Mouse (Mus musculus) intestine, postnatal 0 days (tissue): ENCODE measurements around the gene Tmem132c. TPM values are rescaled to one million over a fixed set of nuclear protein-coding genes. Genes with fewer than 3 reads are reported as not detected.

Source experiments
- ATAC-seq: fragments of 200-750 bp; cut with Nextera tagmentation; 2 replicates; pipeline ENCODE4 v1.8.0; 2017; ENCODE audit warnings: mild to moderate bottlenecking, moderate TSS enrichment, moderate library complexity
- H3K27ac ChIP-seq: fragments of 300-500 bp; sonication (generic); 2 replicates; pipeline ENCODE4 v1.5.1; 2014; ENCODE audit warnings: mild to moderate bottlenecking, low read depth, low read length, moderate library complexity
- H3K27me3 ChIP-seq: fragments of 300-500 bp; sonication (generic); replicated peaks from 2 replicates; pipeline ENCODE4 v1.6.1; 2014; ENCODE audit warnings: low read length, mixed read lengths; ENCODE audit not compliant: control insufficient read depth, insufficient read depth
- H3K36me3 ChIP-seq: fragments of 300-500 bp; sonication (generic); 2 replicates; pipeline ENCODE4 v1.6.1; 2014; ENCODE audit warnings: mild to moderate bottlenecking, moderate library complexity; ENCODE audit not compliant: control insufficient read depth, insufficient read depth
- H3K4me1 ChIP-seq: fragments of 300-500 bp; sonication (generic); replicated peaks from 2 replicates; pipeline ENCODE4 v1.6.1; 2014; ENCODE audit warnings: antibody characterized with exemption, low read length, mixed read lengths; ENCODE audit not compliant: control insufficient read depth, insufficient read depth
- H3K4me2 ChIP-seq: fragments of 300-500 bp; sonication (generic); replicated peaks from 2 replicates; pipeline ENCODE4 v1.6.1; 2014; ENCODE audit warnings: low read depth, mild to moderate bottlenecking, moderate library complexity
- H3K4me3 ChIP-seq: fragments of 300-500 bp; sonication (generic); 2 replicates; pipeline ENCODE4 v1.5.1; 2014; ENCODE audit warnings: low read depth, low read length
- H3K9ac ChIP-seq: fragments of 300-500 bp; sonication (generic); 2 replicates; pipeline ENCODE4 v1.6.1; 2014; ENCODE audit warnings: mild to moderate bottlenecking, low read depth, low read length
- H3K9me3 ChIP-seq: fragments of 300-500 bp; sonication (generic); 2 replicates; pipeline ENCODE4 v1.6.1; 2016; ENCODE audit warnings: mixed run types; ENCODE audit not compliant: control insufficient read depth
- CTCF ChIP-seq: sonication (generic); IDR thresholded peaks from 2 replicates; pipeline ENCODE4 v1.5.1; 2016; ENCODE audit warnings: low read depth, mild to moderate bottlenecking, control low read depth, antibody characterized with exemption, moderate library complexity
- WGBS: fragments of 180-500 bp; shearing (Covaris S2); extraction: QIAGEN DNeasy Blood & Tissue Kit; methylation state at CpG from one replicate; pipeline ENCODE4 v1.1.7; 2014; 5-methylcytosine and 5-hydroxymethylcytosine counted together
- polyA plus RNA-seq: library from polyadenylated mRNA; unstranded; fragments of >200 nt; fragmentation: Nextera tagmentation; extraction: Ambion mirVana; gene quantifications from 2 replicates; pipeline ENCODE4 v1.2.1, GENCODE M21; 2015

Tmem132c gene
- polyA plus RNA-seq, 1 experiment from 2014 or later, result 0.18 TPM

DNA sequence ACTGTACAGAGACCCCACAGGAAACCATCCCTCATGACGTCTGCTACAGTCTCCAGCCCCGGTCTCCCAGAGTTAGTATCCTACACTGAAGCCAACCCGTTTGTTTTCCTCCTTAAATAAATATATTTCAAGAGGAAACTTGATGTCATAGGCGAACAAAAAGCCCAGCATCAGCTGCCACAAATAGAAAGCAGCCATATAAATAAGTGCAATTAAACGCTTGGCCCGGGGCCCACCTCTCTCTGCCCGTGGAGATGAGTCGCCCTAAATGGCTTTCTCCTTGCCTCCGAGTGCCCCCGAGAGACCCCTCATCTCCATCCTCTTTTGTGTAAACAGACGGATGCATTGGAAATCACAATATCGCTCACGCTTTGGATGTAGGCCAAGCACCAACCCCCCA is 247.1 kb downstream of the Tmem132c start:
- no peak overlapping the region for H3K4me3 ChIP-seq
- H3K4me1 ChIP-seq, result no peaks in the 10 kb centered on the region
- H3K27me3 ChIP-seq, result no peaks in the 10 kb centered on the region
- WGBS, result 64% methylated on average over 13 of the region's 13 CpGs
- no peak overlapping the region for H3K27ac ChIP-seq
- no peak for TF ChIP-seq CTCF
- H3K36me3 ChIP-seq, result no peaks in the 10 kb centered on the region
- no peak overlapping the region for H3K9ac ChIP-seq
- H3K4me2 ChIP-seq, result no peak overlapping the region
- no peak for ATAC-seq
- H3K9me3 ChIP-seq, result no peaks in the 10 kb centered on the region

DNA sequence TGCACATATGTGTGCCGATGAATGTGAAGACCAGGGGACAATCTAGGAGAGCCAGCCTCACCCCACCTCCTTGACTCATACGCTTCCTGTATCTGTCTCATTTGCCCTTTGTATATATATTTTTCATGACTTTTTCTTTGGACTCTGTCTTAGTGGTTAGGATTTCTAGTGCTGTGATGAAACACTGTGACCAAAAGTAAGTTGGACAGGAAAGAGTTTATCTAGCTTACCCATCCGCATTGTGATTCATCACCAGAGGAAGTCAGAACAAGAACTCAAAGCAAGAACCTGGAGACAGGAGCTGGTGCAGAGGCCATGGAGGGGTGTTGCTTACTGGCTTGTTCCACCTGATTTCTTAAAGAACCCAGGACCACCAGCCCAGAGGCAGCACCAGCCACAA is 250.1 kb downstream of the Tmem132c start:
- Histone ChIP-seq H3K9ac (no peak overlapping the region), H3K4me2 (no peak overlapping the region), H3K4me1 (no peaks in the 10 kb centered on the region), H3K9me3 (no peaks in the 10 kb centered on the region), H3K27ac (no peak overlapping the region), H3K36me3 (no peaks in the 10 kb centered on the region), H3K4me3 (no peak overlapping the region), H3K27me3 (no peaks in the 10 kb centered on the region)
- TF ChIP-seq CTCF, result no peak
- no peak for ATAC-seq
- 77% methylated on average over 3 of the region's 3 CpGs for WGBS

DNA sequence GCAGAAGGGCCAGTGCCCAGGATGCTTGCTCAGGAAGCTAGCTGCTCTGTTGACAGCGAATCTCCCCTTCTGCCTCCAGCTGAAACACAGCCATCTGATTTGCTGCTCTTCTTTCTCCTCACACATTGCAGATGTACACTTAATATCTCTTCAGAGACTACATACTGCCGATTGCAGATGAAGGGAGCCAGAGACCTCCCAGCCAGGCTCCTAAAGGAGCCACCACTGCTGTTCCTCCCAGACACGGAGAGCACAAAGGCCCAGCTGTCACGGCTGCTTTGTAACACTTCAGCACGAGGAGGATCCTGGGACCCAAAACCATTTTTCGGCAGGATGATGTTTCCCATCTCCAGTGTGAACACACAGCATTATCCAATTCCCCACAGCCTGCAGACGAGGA is 255.3 kb downstream of the Tmem132c start:
- Histone ChIP-seq H3K9ac (no peak overlapping the region), H3K27ac (no peak overlapping the region), H3K9me3 (no peaks in the 10 kb centered on the region), H3K4me3 (no peak overlapping the region), H3K36me3 (no peaks in the 10 kb centered on the region), H3K27me3 (no peaks in the 10 kb centered on the region), H3K4me2 (no peak overlapping the region), H3K4me1 (no peaks in the 10 kb centered on the region)
- no peak for TF ChIP-seq CTCF
- 51% methylated on average over 7 of the region's 7 CpGs for WGBS
- no peak for ATAC-seq

DNA sequence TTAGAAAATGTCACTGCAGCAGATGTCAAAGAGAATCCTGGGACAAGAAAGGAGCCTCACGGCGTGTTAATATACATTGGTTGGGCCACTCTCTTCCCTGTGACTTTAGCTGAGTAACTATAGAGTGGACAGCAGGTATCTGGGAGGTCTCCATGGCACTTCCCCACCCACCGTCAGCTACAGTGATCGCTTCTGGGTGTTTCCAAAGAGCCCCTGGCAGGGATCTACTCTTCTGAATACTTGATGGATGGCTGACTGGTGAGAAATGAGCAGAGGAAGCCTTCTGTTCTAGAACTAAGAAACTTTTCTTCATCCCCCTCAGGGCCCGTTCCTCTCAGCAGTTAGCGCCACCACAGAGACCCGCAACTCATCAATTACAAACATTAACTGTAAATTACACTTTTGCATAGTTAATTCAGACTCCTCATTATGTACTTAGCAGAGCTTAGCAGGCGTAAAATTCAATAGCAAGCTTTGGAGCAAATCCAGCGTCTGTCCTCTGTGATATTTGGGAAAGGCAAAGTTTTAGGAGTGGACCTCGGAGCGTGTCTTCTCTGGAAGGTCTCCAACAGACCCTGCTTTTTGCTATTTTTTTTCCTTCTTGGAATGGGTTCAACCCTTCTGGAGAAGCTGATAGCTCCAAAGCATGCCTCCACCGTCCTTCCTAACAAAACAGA is 257.7 kb downstream of the Tmem132c start:
- no peaks in the 10 kb centered on the region for H3K36me3 ChIP-seq
- H3K27ac ChIP-seq, result no peak overlapping the region
- H3K4me1 ChIP-seq, result no peaks in the 10 kb centered on the region
- no peak overlapping the region for H3K9ac ChIP-seq
- no peaks in the 10 kb centered on the region for H3K9me3 ChIP-seq
- no peak for TF ChIP-seq CTCF
- 62% methylated on average over 12 of the region's 12 CpGs for WGBS
- ATAC-seq, result no peak
- no peak overlapping the region for H3K4me2 ChIP-seq
- no peaks in the 10 kb centered on the region for H3K27me3 ChIP-seq
- no peak overlapping the region for H3K4me3 ChIP-seq

DNA sequence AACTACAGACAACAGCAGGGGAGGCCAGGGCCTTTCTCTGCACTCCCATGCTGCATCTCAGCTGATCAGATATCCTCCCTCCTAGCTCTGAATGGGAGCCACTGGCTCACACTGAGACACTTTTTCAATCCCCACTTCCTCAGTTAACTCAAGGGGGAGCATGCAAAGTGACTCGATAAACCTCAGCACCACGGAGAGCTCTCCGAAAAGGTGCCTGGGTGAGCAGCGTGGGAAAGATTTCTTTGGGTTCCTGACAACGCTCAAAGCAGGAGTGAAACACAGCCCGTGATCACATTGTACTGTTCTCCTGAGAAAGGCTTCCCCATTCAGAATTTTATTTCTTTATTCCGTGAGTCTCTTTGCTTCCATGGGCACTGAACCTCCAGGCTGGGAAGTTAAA is 261.2 kb downstream of the Tmem132c start:
- no peak for ATAC-seq
- H3K27me3 ChIP-seq, result no peaks in the 10 kb centered on the region
- H3K9me3 ChIP-seq, result no peaks in the 10 kb centered on the region
- H3K4me3 ChIP-seq, result no peak overlapping the region
- H3K36me3 ChIP-seq, result no peaks in the 10 kb centered on the region
- H3K9ac ChIP-seq, result no peak overlapping the region
- WGBS, result 21% methylated on average over 7 of the region's 7 CpGs
- no peak overlapping the region for H3K27ac ChIP-seq
- TF ChIP-seq CTCF, result no peak
- no peak overlapping the region for H3K4me2 ChIP-seq
- H3K4me1 ChIP-seq, result no peaks in the 10 kb centered on the region

DNA sequence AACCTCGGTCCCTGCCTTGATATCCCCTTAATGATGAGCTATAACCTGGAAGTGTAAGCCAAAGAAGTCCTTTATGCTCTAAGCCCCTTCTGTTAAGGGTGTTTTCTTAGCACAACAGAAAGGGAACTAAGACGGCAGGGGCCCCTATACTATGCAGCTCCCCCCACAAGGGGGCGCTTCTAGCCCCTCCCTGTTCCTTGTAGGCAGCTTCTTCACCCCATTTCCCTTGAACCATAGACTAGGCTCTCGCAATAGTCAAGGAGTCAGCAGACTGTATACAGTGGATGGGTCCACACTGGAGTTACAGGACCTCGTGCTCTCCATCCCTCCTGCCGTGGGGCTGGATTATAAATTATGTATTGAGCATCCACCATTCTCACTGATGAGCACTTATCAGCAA is 264.1 kb downstream of the Tmem132c start:
- no peaks in the 10 kb centered on the region for H3K27me3 ChIP-seq
- no peak overlapping the region for H3K27ac ChIP-seq
- H3K4me3 ChIP-seq, result no peak overlapping the region
- no peak overlapping the region for H3K4me2 ChIP-seq
- H3K4me1 ChIP-seq, result no peaks in the 10 kb centered on the region
- H3K9me3 ChIP-seq, result no peaks in the 10 kb centered on the region
- H3K9ac ChIP-seq, result no peak overlapping the region
- no peak for ATAC-seq
- TF ChIP-seq CTCF, result no peak
- H3K36me3 ChIP-seq, result no peaks in the 10 kb centered on the region
- 75% methylated on average over 6 of the region's 6 CpGs for WGBS

DNA sequence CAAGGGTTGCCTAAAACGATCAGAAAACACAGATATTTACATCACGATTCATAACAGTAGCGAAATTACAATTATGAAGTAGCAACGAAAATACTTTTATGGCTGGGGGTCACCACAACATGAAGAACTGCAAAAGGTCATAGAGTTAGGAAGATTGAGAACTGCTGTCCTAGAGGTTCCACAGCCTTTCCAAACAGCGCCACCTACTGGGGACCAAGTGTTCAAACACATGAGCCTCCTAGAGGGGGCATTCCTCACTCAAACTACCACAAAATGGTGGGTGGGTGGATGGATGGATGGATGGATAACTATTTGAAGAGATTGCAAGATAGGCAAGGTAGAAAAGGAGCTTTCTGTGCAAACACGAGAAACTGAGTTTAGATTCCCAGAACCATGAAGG is 270.0 kb downstream of the Tmem132c start:
- WGBS, result 81% methylated on average over 6 of the region's 6 CpGs
- no peak overlapping the region for H3K9ac ChIP-seq
- H3K4me2 ChIP-seq, result no peak overlapping the region
- no peaks in the 10 kb centered on the region for H3K36me3 ChIP-seq
- no peaks in the 10 kb centered on the region for H3K27me3 ChIP-seq
- H3K27ac ChIP-seq, result no peak overlapping the region
- H3K4me3 ChIP-seq, result no peak overlapping the region
- H3K4me1 ChIP-seq, result no peaks in the 10 kb centered on the region
- TF ChIP-seq CTCF, result peak; percentile 47
- no peak for ATAC-seq
- H3K9me3 ChIP-seq, result no peaks in the 10 kb centered on the region
